Mouse (Mus musculus) brain, embryonic 18.5 days (tissue): ENCODE data around the gene Kcmf1.
"Not testable (repeated sequence)": the region's sequence is repeated elsewhere in the genome, so short reads cannot be mapped to it uniquely, and the experiment has no call there.

Experiments used
- DNase-seq: peaks from one replicate; pipeline ENCODE4 v3.0.0-alpha.2; 2012; ENCODE audit warnings: low read depth, low spot score

The Kcmf1 gene

GRCm38 (mm10) chr6:72899201-72899780 lies 488 bp downstream of the Kcmf1 start:
- no peak for DNase-seq

- DNase-seq, result no peak
Measured at GRCm38 (mm10) chr6:72898244-72899200, 1.3 kb downstream of the Kcmf1 start.

GRCm38 (mm10) chr6:72895000-72895399 lies 4.8 kb downstream of the Kcmf1 start:
- DNase-seq, result no peak

GRCm38 (mm10) chr6:72891238-72891637 lies 8.5 kb downstream of the Kcmf1 start:
- no peak for DNase-seq

GRCm38 (mm10) chr6:72888655-72889054 lies 11.1 kb downstream of the Kcmf1 start:
- no peak for DNase-seq

- no peak for DNase-seq
Measured at GRCm38 (mm10) chr6:72885268-72885667, 14.5 kb downstream of the Kcmf1 start.

GRCm38 (mm10) chr6:72884767-72885166 lies 15.0 kb downstream of the Kcmf1 start:
- DNase-seq, result no peak

GRCm38 (mm10) chr6:72882661-72883458 lies 16.9 kb downstream of the Kcmf1 start:
- no peak for DNase-seq

GRCm38 (mm10) chr6:72882222-72882621 lies 17.6 kb downstream of the Kcmf1 start:
- DNase-seq, result no peak

GRCm38 (mm10) chr6:72881619-72881979 lies 18.2 kb downstream of the Kcmf1 start:
- no peak for DNase-seq

- no peak for DNase-seq
Measured at GRCm38 (mm10) chr6:72880913-72881618, 18.7 kb downstream of the Kcmf1 start.

- DNase-seq, result no peak
Measured at GRCm38 (mm10) chr6:72876629-72877028, 23.1 kb downstream of the Kcmf1 start.

GRCm38 (mm10) chr6:72873338-72873737 lies 26.4 kb downstream of the Kcmf1 start:
- no peak for DNase-seq

GRCm38 (mm10) chr6:72872276-72872675 lies 27.5 kb downstream of the Kcmf1 start:
- no peak for DNase-seq

GRCm38 (mm10) chr6:72869601-72870000 lies 30.2 kb downstream of the Kcmf1 start:
- no peak for DNase-seq

- no peak for DNase-seq
Measured at GRCm38 (mm10) chr6:72868688-72869087, 31.1 kb downstream of the Kcmf1 start.

GRCm38 (mm10) chr6:72867746-72868145 lies 32.0 kb downstream of the Kcmf1 start:
- DNase-seq, result no peak

GRCm38 (mm10) chr6:72866232-72866631 lies 33.5 kb downstream of the Kcmf1 start:
- no peak for DNase-seq

- DNase-seq, result not testable (repeated sequence)
Measured at GRCm38 (mm10) chr6:72862686-72863085, 37.1 kb downstream of the Kcmf1 start.

- no peak for DNase-seq
Measured at GRCm38 (mm10) chr6:72854256-72854655, 45.5 kb downstream of the Kcmf1 start.

- DNase-seq, result no peak
Measured at GRCm38 (mm10) chr6:72852180-72852579, 47.6 kb downstream of the Kcmf1 start.

GRCm38 (mm10) chr6:72851633-72852032 lies 48.1 kb downstream of the Kcmf1 start:
- no peak for DNase-seq
